Mouse (Mus musculus) spleen, postnatal 36 days (tissue): ENCODE results near the gene Panx2.

Experiments used
- DNase-seq, 2 experiments: peaks; one replicate each; pipeline ENCODE4 v3.0.0; 2022; ENCODE audit warnings: low spot score in 2 of 2, mixed read lengths in 1 of 2

The Panx2 gene

GRCm38 (mm10) chr15:89059161-89059931 lies at the start of gene Panx2:
Gene Panx2 (plus strand): TSS chr15:89059734.
- no peak for DNase-seq

- no peak for DNase-seq
Measured at GRCm38 (mm10) chr15:89016722-89017121, 42.8 kb upstream of the Panx2 start.

GRCm38 (mm10) chr15:89020085-89020484 lies 39.4 kb upstream of the Panx2 start:
- DNase-seq, result no peak

- DNase-seq, result no peak
Measured at GRCm38 (mm10) chr15:89020492-89020891, 39.0 kb upstream of the Panx2 start.

GRCm38 (mm10) chr15:89044381-89044780 lies 15.2 kb upstream of the Panx2 start:
- no peak for DNase-seq

- DNase-seq, result no peak
Measured at GRCm38 (mm10) chr15:89046356-89046755, 13.2 kb upstream of the Panx2 start.

- DNase-seq, result no peak
Measured at GRCm38 (mm10) chr15:89054666-89055065, 4.9 kb upstream of the Panx2 start.

- DNase-seq, result no peak
Measured at GRCm38 (mm10) chr15:89058736-89059135, 798 bp upstream of the Panx2 start.

- DNase-seq, result no peak
Measured at GRCm38 (mm10) chr15:89060032-89060681, 623 bp downstream of the Panx2 start.

GRCm38 (mm10) chr15:89060811-89061460 lies 1.4 kb downstream of the Panx2 start:
- no peak for DNase-seq

GRCm38 (mm10) chr15:89061761-89062517 lies 2.4 kb downstream of the Panx2 start:
- no peak for DNase-seq

GRCm38 (mm10) chr15:89062518-89062910 lies 3.0 kb downstream of the Panx2 start:
- DNase-seq, result no peak

GRCm38 (mm10) chr15:89063001-89063400 lies 3.5 kb downstream of the Panx2 start:
- no peak for DNase-seq

- DNase-seq, result no peak
Measured at GRCm38 (mm10) chr15:89063536-89063935, 4.0 kb downstream of the Panx2 start.

- DNase-seq, result no peak
Measured at GRCm38 (mm10) chr15:89064891-89065290, 5.4 kb downstream of the Panx2 start.

- DNase-seq, result no peak
Measured at GRCm38 (mm10) chr15:89067609-89068008, 8.1 kb downstream of the Panx2 start.

GRCm38 (mm10) chr15:89068226-89068625 lies 8.7 kb downstream of the Panx2 start:
- DNase-seq, result no peak

- no peak for DNase-seq
Measured at GRCm38 (mm10) chr15:89069336-89069840, 9.9 kb downstream of the Panx2 start.

- no peak for DNase-seq
Measured at GRCm38 (mm10) chr15:89070606-89071005, 11.1 kb downstream of the Panx2 start.

GRCm38 (mm10) chr15:89073993-89074603 lies 14.6 kb downstream of the Panx2 start:
- DNase-seq, result no peak
